Mouse (Mus musculus): ENCODE measurements around the gene Gnl3. TPM values are rescaled to one million over a fixed set of nuclear protein-coding genes. Genes with fewer than 3 reads are reported as not detected.

Gene Gnl3
- 10 to 100 TPM; 41.8 to 53.9 TPM for total RNA-seq (2021)

DNA sequence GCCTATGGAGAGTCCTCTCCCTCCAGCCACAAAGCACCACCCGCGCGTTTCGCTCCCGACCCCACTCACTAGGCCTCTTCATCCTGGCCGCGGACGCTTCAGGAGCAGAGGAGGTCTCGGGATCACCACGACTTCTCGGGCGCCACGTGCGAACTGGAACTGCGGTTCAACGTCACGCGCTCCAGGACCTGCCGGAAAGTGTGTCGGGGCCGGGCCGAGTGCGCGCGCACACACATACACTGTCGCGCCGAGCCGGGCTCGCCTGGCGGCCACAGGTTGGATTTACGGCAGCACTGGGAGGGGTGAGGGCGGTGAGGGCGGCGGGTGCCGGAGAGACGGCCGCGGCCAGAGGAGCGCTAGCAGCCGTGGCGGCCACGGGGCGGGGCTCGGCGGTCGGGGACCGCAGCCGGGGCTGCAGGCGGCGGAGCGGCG, at the start of gene Gnl3, which contains the start of gene Pbrm1:
Gene Gnl3, minus strand, starts transcription at position 293 of the 432 bp plus-strand sequence.
Gene Pbrm1, plus strand, starts transcription at position 279 of the 432 bp plus-strand sequence.
- DNase-seq (ENCODE audit: low spot score in 2 of 2): peak; percentile 97 to 99
- intact Hi-C loops (cut with DNase I): loop anchor here (2.0 to 10.0 kb wide), 2 partner anchors 18 to 176 kb away; partner anchors contain the start of genes Glt8d1 and Spcs1

DNA sequence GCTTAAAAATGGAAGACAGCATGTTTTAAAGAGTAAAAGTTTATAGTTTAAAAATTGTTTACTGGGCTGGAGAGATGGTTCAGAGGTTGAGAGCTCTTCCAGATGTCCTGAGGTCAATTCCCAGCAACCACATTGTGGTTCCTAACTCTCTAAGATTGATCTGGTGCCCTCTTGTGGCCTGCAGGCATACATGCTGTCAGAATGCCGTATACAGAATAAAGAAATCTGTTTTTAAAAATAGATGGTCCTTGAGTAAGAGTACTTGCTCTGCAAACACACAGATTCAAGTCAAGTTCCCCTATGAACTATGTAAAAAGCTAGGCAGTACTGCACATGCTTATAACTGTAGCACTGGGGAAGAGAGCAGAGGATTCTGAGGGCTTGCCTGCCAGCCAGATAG, 43.3 kb upstream of the Gnl3 start:
- DNase-seq (ENCODE audit: low spot score in 2 of 2): no peak
- intact Hi-C loops (cut with DNase I): no loop called here

DNA sequence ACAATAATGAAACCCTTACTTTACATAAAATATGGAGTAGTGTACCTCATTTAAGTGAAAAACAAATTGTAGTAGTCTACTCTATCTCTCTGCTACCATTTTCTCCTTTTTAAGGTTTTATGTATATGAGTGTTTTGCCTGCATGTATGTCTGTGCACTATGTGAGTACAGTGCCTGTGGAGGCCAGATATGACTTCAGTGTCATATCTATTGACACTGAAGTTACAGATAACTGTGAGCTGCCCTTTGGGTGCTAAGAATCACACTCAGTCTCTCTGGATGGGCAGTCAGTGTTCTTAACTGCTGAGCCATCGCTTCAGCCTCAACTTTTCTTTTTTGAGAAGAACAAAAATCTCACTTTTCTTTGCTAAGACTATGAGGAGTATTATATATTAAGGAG, 26.9 kb upstream of the Gnl3 start:
- DNase-seq (ENCODE audit: low spot score in 2 of 2): no peak
- intact Hi-C loops (cut with DNase I): no loop called here

DNA sequence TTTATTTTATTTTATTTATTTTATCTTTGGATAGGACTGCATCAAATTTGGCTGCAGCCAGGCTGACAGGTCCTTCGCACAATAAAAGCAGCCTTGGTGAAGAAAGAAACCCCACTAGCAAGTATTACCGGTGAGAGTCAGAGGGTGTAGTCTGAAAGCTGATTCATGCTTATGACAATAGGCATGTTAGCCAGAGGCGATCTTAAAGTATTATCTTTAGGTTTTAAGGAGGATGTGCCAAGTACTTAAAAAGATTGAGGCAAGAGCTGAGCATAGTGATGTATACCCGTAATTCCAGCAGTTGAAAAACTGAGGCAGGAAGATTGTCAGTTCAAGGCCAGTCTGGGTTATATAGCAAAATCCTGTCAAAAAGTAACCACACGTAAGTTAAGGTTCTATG, 26.3 kb upstream of the Gnl3 start:
- intact Hi-C loops (cut with DNase I): no loop called here
- DNase-seq (ENCODE audit: low spot score in 2 of 2): no peak

GRCm38 (mm10) chr14:31025785-31026184, 6.8 kb upstream of the Gnl3 start:
- intact Hi-C loops (cut with DNase I): no loop called here
- DNase-seq (ENCODE audit: low spot score in 2 of 2): no peak

GRCm38 (mm10) chr14:31022579-31022978, 3.6 kb upstream of the Gnl3 start:
- intact Hi-C loops (cut with DNase I): no loop called here
- DNase-seq (ENCODE audit: low spot score in 2 of 2): no peak

DNA sequence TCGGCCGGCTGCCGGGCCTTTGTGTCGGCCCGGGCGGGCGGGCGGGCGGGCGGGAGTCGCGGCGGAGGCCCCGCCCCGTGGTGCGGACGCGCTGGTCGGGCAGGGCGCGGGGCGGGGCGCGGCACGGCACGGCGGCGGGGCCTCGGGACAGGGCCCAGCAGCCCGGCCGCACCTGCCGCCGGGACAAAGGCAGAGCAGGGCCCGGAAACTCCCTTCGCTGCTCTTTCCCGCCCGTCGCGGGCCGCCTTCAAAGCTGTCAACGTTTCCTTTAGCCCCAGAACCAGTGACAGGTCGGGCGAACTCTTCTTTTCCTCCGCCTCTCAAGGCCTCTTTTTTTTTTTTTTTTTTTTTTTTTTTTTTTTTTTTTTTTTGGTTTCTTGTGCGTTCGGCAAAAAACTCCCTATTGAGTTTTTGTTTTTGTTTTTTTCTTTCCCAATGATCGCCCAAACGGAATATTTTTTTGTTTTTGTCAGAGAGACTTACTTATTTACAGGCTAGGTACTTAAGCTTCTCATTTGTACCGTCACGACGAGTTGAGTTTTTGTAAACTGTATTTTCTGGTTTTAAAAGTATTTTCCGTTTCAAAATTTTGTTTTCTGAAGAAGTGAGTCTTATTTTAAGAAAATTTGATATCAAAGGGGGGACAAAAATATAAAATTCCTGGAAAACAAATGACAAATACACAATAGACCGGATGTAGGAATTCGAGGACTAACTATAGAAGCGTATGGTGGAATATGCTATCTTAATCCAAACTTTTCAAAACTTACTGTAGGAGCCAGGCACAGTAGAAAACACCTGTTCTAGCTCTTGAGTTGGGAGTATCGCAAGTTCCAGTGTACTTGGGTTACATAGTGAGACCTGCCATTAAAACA, 616 bp upstream of the Gnl3 start:
- DNase-seq (ENCODE audit: low spot score in 2 of 2): no peak
- intact Hi-C loops (cut with DNase I): loop anchor here (2.0 to 10.0 kb wide), 2 partner anchors 19 to 175 kb away; partner anchors contain the start of genes Glt8d1 and Spcs1

DNA sequence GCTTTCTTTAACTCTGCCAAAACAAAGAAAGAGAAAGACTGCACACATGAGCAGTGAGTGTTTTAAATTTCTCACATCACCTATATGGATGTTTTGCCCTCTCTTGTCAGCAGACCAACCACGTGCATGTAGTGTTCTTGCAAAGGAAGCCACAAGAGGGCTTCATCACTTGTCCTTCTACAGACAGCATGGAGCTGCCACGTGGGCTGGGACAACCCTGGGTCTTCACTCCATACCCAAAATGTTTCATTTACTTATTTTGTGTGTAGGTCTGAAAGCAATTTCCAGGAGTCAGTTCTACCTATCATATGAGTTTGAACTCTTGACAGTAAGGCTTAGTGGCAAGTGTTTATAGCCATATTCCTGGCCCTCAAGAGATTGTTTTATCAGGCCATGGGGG, 1.1 kb downstream of the Gnl3 start:
- intact Hi-C loops (cut with DNase I): loop anchor here (2.0 to 10.0 kb wide), 2 partner anchors 17 to 177 kb away; partner anchors contain the start of genes Glt8d1 and Spcs1
- no peak for DNase-seq (ENCODE audit: low spot score in 2 of 2)

DNA sequence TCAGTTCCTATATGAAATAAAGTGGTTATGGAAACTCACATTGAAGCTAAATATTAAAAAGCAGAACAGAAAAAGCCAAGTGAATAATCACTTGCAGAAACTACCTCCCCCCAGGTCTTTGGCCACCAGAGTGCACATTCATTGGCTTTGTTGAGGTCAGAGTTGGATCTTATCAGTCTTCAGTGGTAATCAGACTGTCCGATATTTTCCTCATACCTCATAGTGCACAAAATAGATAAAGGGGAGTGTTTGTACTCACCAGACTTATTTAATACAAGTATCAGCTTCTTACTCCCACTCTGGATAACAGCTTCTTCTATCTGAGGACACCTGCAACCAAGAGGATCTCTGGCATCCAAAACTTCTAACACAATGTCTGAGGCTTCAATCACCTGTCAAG, 2.9 kb downstream of the Gnl3 start:
- intact Hi-C loops (cut with DNase I): loop anchor here (10.0 kb wide), 1 partner anchor 179 kb away; no protein-coding TSS in a partner anchor
- DNase-seq (ENCODE audit: low spot score in 2 of 2): no peak

DNA sequence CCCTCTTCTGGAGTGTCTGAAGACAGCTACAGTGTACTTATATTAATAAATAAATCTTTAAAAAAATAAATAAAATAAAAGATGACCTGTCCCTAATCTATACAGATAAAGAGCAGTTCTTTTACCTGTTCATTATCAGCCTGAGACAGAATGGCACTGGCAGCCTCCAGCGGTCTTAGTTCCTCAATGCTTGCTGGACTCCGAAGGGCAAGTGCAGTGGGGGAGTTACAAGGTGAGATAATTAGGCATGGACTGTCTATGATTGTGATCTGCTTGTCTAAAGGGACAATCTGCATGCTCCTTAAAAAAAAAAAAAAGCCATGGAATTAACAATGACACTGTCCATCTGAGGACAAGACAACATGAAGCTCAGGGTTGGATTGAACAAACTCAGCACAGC, 5.0 kb downstream of the Gnl3 start:
- no peak for DNase-seq (ENCODE audit: low spot score in 2 of 2)
- intact Hi-C loops (cut with DNase I): loop anchor here (10.0 kb wide), 1 partner anchor 181 kb away; no protein-coding TSS in a partner anchor

DNA sequence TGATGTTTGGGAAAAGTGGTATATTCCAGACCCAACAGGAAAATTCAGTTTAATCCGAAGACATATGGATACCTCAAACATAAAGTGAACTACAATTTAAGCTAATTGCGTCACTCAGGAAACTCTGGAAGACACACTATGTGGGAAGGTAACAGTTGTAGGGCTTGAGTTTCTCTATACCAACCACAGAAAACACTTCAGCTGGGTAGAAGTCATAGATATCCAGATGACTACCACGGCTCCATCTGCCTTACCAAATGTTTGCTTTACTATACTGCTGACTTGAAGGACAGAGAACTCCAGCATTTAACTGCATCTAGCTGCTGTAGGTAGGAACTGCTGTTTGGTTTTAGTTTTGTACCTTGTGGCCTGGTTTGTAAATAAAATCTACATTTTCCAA, 7.4 kb downstream of the Gnl3 start:
- intact Hi-C loops (cut with DNase I): loop anchor here (10.0 kb wide), 1 partner anchor 183 kb away; no protein-coding TSS in a partner anchor
- no peak for DNase-seq (ENCODE audit: low spot score in 2 of 2)

DNA sequence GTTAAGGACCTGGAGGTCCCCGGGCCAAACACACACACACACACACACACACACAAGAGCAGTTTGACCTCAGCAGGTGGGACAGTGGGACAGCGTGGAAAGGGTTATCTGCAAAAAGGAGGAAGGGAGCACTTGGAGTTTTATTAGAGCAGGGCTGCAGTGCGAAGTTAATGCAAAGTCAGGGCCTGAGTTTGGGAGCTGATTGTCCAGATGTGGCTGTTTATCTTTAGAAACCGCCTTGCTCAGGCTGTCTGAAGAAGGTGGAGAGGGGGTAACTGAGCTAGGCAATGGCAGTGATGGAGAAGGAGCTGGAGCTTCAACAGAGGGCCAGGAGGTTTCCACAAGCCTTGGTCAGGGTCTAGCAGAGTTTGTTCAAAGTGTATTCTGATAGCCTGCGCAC, 12.2 kb downstream of the Gnl3 start:
- no peak for DNase-seq (ENCODE audit: low spot score in 2 of 2)
- intact Hi-C loops (cut with DNase I): no loop called here

DNA sequence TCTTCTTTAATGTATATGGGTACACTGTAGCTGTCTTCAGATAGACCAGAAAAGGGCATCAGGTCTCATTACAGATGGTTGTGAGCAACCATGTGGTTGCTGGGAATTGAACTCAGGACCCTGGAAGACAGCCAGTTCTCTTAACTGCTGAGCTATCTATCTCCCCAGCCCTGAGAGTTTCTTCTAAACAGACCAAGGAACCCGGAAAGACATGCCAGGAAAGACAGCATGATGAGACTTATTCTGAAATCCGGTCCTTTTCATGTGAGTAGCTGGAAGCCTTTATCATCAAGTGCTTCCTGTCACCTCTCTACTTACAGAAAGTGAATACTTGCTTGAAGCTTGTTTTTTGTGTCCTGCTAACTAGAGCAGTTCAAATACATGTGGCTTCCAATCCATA, 14.4 kb downstream of the Gnl3 start:
- intact Hi-C loops (cut with DNase I): no loop called here
- no peak for DNase-seq (ENCODE audit: low spot score in 2 of 2)

- intact Hi-C loops (cut with DNase I): loop anchor here (2.0 kb wide), 2 partner anchors 17 to 51 kb away; partner anchors contain the start of genes Gnl3, Nek4 and Pbrm1
- DNase-seq (ENCODE audit: low spot score in 2 of 2): peak; percentile 93 to 94
Observed at GRCm38 (mm10) chr14:31001307-31002205, 17.4 kb downstream of the Gnl3 start, which contains the start of the genes Glt8d1 and Spcs1. Gene Glt8d1 (plus strand): TSS chr14:31001400. Gene Spcs1 (minus strand): TSS chr14:31001672.

GRCm38 (mm10) chr14:31000816-31001306, 18.1 kb downstream of the Gnl3 start:
- no peak for DNase-seq (ENCODE audit: low spot score in 2 of 2)
- intact Hi-C loops (cut with DNase I): loop anchor here (2.0 kb wide), 2 partner anchors 18 to 50 kb away; partner anchors contain the start of genes Gnl3, Nek4 and Pbrm1

GRCm38 (mm10) chr14:31000356-31000755, 18.6 kb downstream of the Gnl3 start:
- intact Hi-C loops (cut with DNase I): loop anchor here (2.0 kb wide), 2 partner anchors 18 to 50 kb away; partner anchors contain the start of genes Gnl3, Nek4 and Pbrm1
- DNase-seq (ENCODE audit: low spot score in 2 of 2): no peak

- intact Hi-C loops (cut with DNase I): no loop called here
- no peak for DNase-seq (ENCODE audit: low spot score in 2 of 2)
Observed at GRCm38 (mm10) chr14:30996417-30996816, 22.5 kb downstream of the Gnl3 start.

DNA sequence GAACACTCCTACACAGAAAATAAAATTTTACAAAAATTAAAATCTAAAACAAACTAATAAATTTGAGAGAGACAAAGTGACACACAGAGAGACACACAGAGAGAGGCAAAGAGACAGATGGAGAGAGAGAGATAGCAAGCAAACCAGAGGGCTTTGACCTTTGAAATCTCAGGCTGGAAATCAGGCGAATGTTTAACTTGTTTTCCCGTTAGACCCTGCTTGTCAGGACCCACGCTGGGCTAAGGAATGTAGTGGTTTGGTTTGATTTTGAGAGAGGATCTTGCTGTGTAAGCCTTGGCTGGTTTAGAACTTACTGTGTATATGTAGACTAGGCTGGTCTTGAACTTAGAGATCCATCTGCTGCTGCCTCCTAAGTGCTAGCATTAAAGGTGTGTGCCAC, 42.7 kb downstream of the Gnl3 start:
- intact Hi-C loops (cut with DNase I): no loop called here
- DNase-seq (ENCODE audit: low spot score in 2 of 2): no peak

GRCm38 (mm10) chr14:30974204-30974603, 44.7 kb downstream of the Gnl3 start:
- DNase-seq (ENCODE audit: low spot score in 2 of 2): peak; percentile 65 to 67
- intact Hi-C loops (cut with DNase I): no loop called here
